Mouse (Mus musculus) heart, embryonic 14.5 days (tissue): Measurements from ENCODE around the gene 5031439G07Rik. TPM values are rescaled to one million over a fixed set of nuclear protein-coding genes. Genes with fewer than 3 reads are reported as not detected.
A peak's percentile ranks its signal among the peaks of the same experiment; 100 is the strongest.
"Not testable (repeated sequence)": the region's sequence is repeated elsewhere in the genome, so short reads cannot be mapped to it uniquely, and the experiment has no call there.

ENCODE experiments used
- ATAC-seq: fragments of 200-750 bp; cut with Nextera tagmentation; 2 replicates; pipeline ENCODE4 v1.8.0; 2017; ENCODE audit warnings: low read depth, moderate TSS enrichment; ENCODE audit not compliant: insufficient number of reproducible peaks, insufficient read depth, low FRiP score
- H3K27ac ChIP-seq, 2 experiments: fragments of 200-500 bp in 1 of 2; fragments of 300-500 bp in 1 of 2; sonication (generic) in 1 of 2; replicated peaks in 1 of 2; 2 replicates each; pipeline ENCODE4 v1.5.1; 2012 to 2014; ENCODE audit warnings: low read depth in 2 of 2, low read length in 2 of 2, control low read depth in 1 of 2, mild to moderate bottlenecking in 1 of 2, mixed read lengths in 1 of 2; ENCODE audit not compliant: control insufficient read depth in 1 of 2, insufficient read depth in 1 of 2
- H3K27me3 ChIP-seq: fragments of 300-500 bp; sonication (generic); 2 replicates; pipeline ENCODE4 v1.6.1; 2014; ENCODE audit warnings: mild to moderate bottlenecking, low read length, control low read depth; ENCODE audit not compliant: control insufficient read depth, insufficient read depth
- H3K36me3 ChIP-seq: fragments of 300-500 bp; sonication (generic); 2 replicates; pipeline ENCODE4 v1.6.1; 2014; ENCODE audit warnings: mild to moderate bottlenecking, control low read depth, low read length, mixed read lengths; ENCODE audit not compliant: control insufficient read depth, insufficient read depth
- H3K4me1 ChIP-seq, 2 experiments: fragments of 200-500 bp in 1 of 2; fragments of 300-500 bp in 1 of 2; sonication (generic) in 1 of 2; 2 replicates each; pipeline ENCODE4 v1.6.1; 2012 to 2014; ENCODE audit warnings: low read length in 2 of 2, control low read depth in 1 of 2, mixed read lengths in 1 of 2; ENCODE audit not compliant: control insufficient read depth in 2 of 2, insufficient read depth in 2 of 2
- H3K4me2 ChIP-seq: fragments of 300-500 bp; sonication (generic); 2 replicates; pipeline ENCODE4 v1.6.1; 2014; ENCODE audit warnings: mild to moderate bottlenecking, low read length
- H3K4me3 ChIP-seq, 2 experiments: fragments of 200-500 bp in 1 of 2; fragments of 300-500 bp in 1 of 2; sonication (generic) in 1 of 2; 2 replicates each; pipeline ENCODE4 v1.5.1; 2012 to 2014; ENCODE audit warnings: low read length in 2 of 2, mild to moderate bottlenecking in 2 of 2, control low read depth in 1 of 2, low read depth in 1 of 2, moderate library complexity in 1 of 2; ENCODE audit not compliant: control insufficient read depth in 1 of 2, insufficient read depth in 1 of 2
- H3K9ac ChIP-seq: fragments of 300-500 bp; sonication (generic); 2 replicates; pipeline ENCODE4 v1.6.1; 2014; ENCODE audit warnings: mild to moderate bottlenecking, low read length
- H3K9me3 ChIP-seq: fragments of 300-500 bp; sonication (generic); 2 replicates; pipeline ENCODE4 v1.6.1; 2016; ENCODE audit warnings: low read length, control low read depth; ENCODE audit not compliant: control insufficient read depth
- WGBS: fragments of 180-500 bp; shearing (Covaris S2); extraction: QIAGEN DNeasy Blood & Tissue Kit; methylation state at CpG from one replicate; pipeline ENCODE4 v1.1.7; 2014; 5-methylcytosine and 5-hydroxymethylcytosine counted together
- polyA plus RNA-seq: library from polyadenylated mRNA; unstranded; fragments of >200 nt; fragmentation: Nextera tagmentation; extraction: Ambion mirVana; gene quantifications from 2 replicates; pipeline ENCODE4 v1.2.1, GENCODE M21; 2014

The 5031439G07Rik gene
- polyA plus RNA-seq: 9.4 and 9.9 TPM in 2 replicates

GRCm38 (mm10) chr15:84987874-84988825 is at the start of gene 5031439G07Rik:
Gene 5031439G07Rik, minus strand, starts transcription at chr15:84988551.
- ATAC-seq: peak; percentile 87
- under 1% methylated on average over 31 of the region's 59 CpGs for WGBS
- peaks cover 4 to 5% of the 10 kb centered on the region in 2 experiments for H3K4me1 ChIP-seq

GRCm38 (mm10) chr15:85037343-85037690 is 49.0 kb upstream of the 5031439G07Rik start:
- 3% methylated on average over 8 of the region's 8 CpGs for WGBS
- no peak overlapping the region for H3K27ac ChIP-seq
- ATAC-seq: no peak

More at GRCm38 (mm10) chr15:84987874-84988825, at the start of gene 5031439G07Rik:
- peak within 1 kb of the TSS; percentile 97 for H3K4me2 ChIP-seq
- H3K27me3 ChIP-seq: no peaks in the 10 kb centered on the region
- peak within 1 kb of the TSS; percentile 28 to 67 for H3K27ac ChIP-seq
- H3K9ac ChIP-seq: peak within 1 kb of the TSS; percentile 92
- peak within 1 kb of the TSS; percentile 53 to 78 for H3K4me3 ChIP-seq
- H3K36me3 ChIP-seq: no peaks in the 10 kb centered on the region
- H3K9me3 ChIP-seq: no peaks in the 10 kb centered on the region

GRCm38 (mm10) chr15:85036566-85037342 is 48.4 kb upstream of the 5031439G07Rik start:
- Histone ChIP-seq H3K4me1 (peaks cover 11 to 23% of the 10 kb centered on the region in 2 experiments), H3K9ac (peak overlapping the region; percentile 80), H3K4me2 (peak overlapping the region; percentile 89), H3K9me3 (0 out of 2 replicates have a peak, but pooled peaks cover 3% of the 10 kb centered on the region), H3K27ac (peak overlapping the region; percentile 50 to 69; a peak in 2 of 4 replicates), H3K27me3 (peaks cover 5% of the 10 kb centered on the region; the same call in 1 of the 2 replicates), H3K4me3 (peak overlapping the region; percentile 63 to 81), H3K36me3 (no peaks in the 10 kb centered on the region; the same call in 1 of the 2 replicates)
- under 1% methylated on average over 52 of the region's 75 CpGs for WGBS
- ATAC-seq: peak; percentile 95

More at GRCm38 (mm10) chr15:85037343-85037690, 49.0 kb upstream of the 5031439G07Rik start:
- H3K9ac ChIP-seq: peak overlapping the region; percentile 80
- H3K4me1 ChIP-seq: peaks cover 13 to 28% of the 10 kb centered on the region in 2 experiments
- H3K27me3 ChIP-seq: peaks cover 5% of the 10 kb centered on the region; the same call in 1 of the 2 replicates
- H3K4me2 ChIP-seq: peak overlapping the region; percentile 89
- H3K36me3 ChIP-seq: no peaks in the 10 kb centered on the region; the same call in 1 of the 2 replicates
- 0 out of 2 replicates have a peak, but pooled peaks cover 3% of the 10 kb centered on the region for H3K9me3 ChIP-seq
- peak overlapping the region; percentile 63 to 81 for H3K4me3 ChIP-seq

GRCm38 (mm10) chr15:85033916-85034315 is 45.6 kb upstream of the 5031439G07Rik start:
- not testable (repeated sequence) for H3K27ac ChIP-seq, H3K27me3 ChIP-seq, H3K9me3 ChIP-seq, ATAC-seq, H3K36me3 ChIP-seq, H3K4me3 ChIP-seq, H3K9ac ChIP-seq, H3K4me2 ChIP-seq
- WGBS: 34% methylated on average over 7 of the region's 7 CpGs
- peaks cover 7 to 11% of the 10 kb centered on the region in 2 experiments for H3K4me1 ChIP-seq

GRCm38 (mm10) chr15:85031866-85032265 is 43.5 kb upstream of the 5031439G07Rik start:
- Histone ChIP-seq H3K4me1 (peaks cover 2 to 5% of the 10 kb centered on the region in 2 experiments; a peak in 2 of 4 replicates), H3K27ac (no peak overlapping the region), H3K4me3 (no peak overlapping the region), H3K36me3 (no peaks in the 10 kb centered on the region), H3K9me3 (0 out of 2 replicates have a peak, but pooled peaks cover 3% of the 10 kb centered on the region), H3K9ac (no peak overlapping the region), H3K4me2 (no peak overlapping the region), H3K27me3 (peaks cover 5% of the 10 kb centered on the region; the same call in 1 of the 2 replicates)
- ATAC-seq: no peak
- 46% methylated on average over 3 of the region's 3 CpGs for WGBS

GRCm38 (mm10) chr15:85030643-85031042 is 42.3 kb upstream of the 5031439G07Rik start:
- WGBS: 42% methylated on average over 1 of the region's 1 CpGs
- not testable (repeated sequence) for H3K4me2 ChIP-seq

GRCm38 (mm10) chr15:85028648-85029047 is 40.3 kb upstream of the 5031439G07Rik start, which contains the start of gene Fam118a:
Gene Fam118a, plus strand, starts transcription at chr15:85028948.
- not testable (repeated sequence) for H3K27ac ChIP-seq, ATAC-seq, H3K9me3 ChIP-seq, H3K4me2 ChIP-seq, H3K36me3 ChIP-seq, H3K4me3 ChIP-seq, H3K27me3 ChIP-seq, H3K9ac ChIP-seq, H3K4me1 ChIP-seq
- WGBS: 39% methylated on average over 1 of the region's 1 CpGs

More at GRCm38 (mm10) chr15:85030643-85031042, 42.3 kb upstream of the 5031439G07Rik start:
- ATAC-seq, H3K4me3 ChIP-seq, H3K27ac ChIP-seq, H3K4me1 ChIP-seq, H3K27me3 ChIP-seq, H3K9ac ChIP-seq, H3K36me3 ChIP-seq, H3K9me3 ChIP-seq: not testable (repeated sequence)
